Mouse (Mus musculus) bone marrow, adult 2 months (tissue): ENCODE measurements around the gene Fam205c.

Source experiments
- CTCF ChIP-seq: fragments of 200-500 bp; IDR thresholded peaks from 2 replicates; pipeline ENCODE4 v1.5.1; 2011; ENCODE audit warnings: low read length, control low read depth; ENCODE audit not compliant: control insufficient read depth, insufficient read depth
- POLR2A ChIP-seq: fragments of 200-500 bp; IDR thresholded peaks from 2 replicates; pipeline ENCODE4 v1.6.1; 2011; ENCODE audit warnings: low read depth, mild to moderate bottlenecking, control low read depth, low read length, borderline replicate concordance; ENCODE audit not compliant: control insufficient read depth

GRCm38 (mm10) chr4:42904523-42904922 lies 30.5 kb upstream of the Fam205c start:
- TF ChIP-seq CTCF = no peak
- no peak for TF ChIP-seq POLR2A
